Mouse (Mus musculus): Measurements from ENCODE around the gene Defb26.
A peak's percentile ranks its signal among the peaks of the same experiment; 100 is the strongest.

The Defb26 gene

DNA sequence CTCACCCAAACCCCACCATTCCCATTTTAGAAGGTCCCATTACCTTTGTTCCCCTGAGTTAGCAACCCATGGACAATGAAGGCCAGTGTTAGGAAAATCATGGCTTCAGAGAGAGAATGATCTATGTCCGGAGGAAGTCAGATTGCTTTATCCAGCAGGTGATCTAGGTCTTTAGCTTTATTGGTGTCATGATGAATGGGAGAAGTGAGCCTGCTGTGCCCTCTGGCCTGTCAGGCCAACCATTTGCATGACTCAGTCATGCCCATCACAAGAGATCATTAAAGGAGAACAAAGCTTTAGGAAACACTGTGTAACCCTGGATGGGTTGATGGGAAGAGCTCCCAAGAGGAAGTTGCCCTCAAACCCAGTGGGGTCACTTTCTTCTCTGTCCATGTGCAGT lies at the start of gene Defb26:
Gene Defb26, minus strand, starts transcription at position 101 of the 400 bp plus-strand sequence.
- no peak for DNase-seq (ENCODE audit: low spot score in 2 of 2)

DNA sequence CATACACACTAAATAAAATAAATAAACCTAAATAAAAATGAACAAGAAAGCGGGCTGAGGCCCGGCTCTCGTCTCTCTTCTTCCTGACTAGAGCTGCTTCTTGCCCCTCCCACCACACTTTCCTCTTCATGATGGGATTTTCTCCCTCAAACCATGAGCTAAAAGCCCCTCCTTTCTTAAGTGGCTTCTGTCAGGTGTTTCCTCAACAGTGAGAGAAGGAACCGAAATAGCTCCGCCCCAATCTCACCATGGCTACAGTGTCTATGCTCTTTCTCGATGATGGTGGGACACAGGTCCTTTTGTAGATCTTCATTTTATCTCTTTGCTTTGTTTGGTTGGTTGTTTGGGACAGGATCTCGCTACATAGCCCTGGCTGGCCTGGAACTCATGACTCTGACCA lies 45.2 kb upstream of the Defb26 start:
- DNase-seq (ENCODE audit: low spot score in 2 of 2), result no peak

DNA sequence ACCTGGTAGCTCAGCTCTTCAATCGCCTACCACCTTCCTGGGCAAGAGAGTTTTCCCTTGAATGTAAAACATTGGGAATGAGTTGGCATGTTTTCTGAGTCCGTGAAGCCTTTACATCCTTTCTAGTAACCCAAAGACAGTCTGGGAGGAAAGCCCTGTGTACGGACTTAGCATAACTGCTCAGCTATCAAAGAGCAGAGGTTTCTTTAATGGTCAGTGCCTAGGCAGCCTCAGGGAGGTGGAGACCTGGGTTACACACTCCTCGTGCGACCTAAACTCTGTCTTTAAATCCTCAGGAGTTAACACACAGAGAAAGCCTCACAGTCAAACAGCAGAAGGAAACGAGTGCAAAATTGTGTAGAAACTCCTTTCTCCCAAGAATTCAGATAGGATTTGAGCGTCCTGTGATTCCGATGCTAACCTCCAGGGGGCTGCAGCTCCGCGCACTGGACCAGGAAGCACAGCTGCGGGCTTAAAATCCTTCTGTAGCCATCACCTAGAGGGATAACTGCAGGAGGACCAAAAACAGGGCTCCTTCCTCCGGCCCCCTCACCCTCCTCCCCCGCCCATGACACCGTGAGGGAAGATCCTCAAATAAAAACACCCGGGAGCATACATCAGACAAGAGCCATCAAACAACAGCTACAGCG lies 42.4 kb upstream of the Defb26 start:
- DNase-seq (ENCODE audit: low spot score in 2 of 2), result no peak

- DNase-seq (ENCODE audit: low spot score in 2 of 2), result no peak
Observed at GRCm38 (mm10) chr2:152548124-152548523, 36.6 kb upstream of the Defb26 start.

DNA sequence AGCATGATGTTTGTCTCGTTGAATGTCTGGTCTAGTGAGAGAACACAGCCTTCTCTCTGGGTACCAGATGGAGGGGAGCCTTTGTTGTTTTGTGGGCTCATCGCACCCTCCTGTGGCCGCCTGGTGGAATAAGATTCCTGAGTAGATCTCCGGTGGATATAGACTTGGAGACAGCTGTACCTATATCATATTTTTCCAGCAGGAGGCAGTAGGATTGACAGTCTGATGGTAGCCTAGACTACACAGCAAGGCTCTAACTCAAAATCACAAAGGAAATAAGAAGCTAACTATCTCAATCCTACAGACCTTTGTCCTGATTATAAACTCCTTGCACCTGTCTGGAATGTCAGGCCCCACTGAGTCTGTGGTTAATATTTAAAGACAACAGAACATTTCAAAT lies 33.2 kb upstream of the Defb26 start:
- DNase-seq (ENCODE audit: low spot score in 2 of 2), result no peak

- no peak for DNase-seq (ENCODE audit: low spot score in 2 of 2)
Observed at GRCm38 (mm10) chr2:152543478-152543877, 32.0 kb upstream of the Defb26 start.

- DNase-seq (ENCODE audit: low spot score in 2 of 2), result no peak
Observed at GRCm38 (mm10) chr2:152542897-152543296, 31.4 kb upstream of the Defb26 start.

DNA sequence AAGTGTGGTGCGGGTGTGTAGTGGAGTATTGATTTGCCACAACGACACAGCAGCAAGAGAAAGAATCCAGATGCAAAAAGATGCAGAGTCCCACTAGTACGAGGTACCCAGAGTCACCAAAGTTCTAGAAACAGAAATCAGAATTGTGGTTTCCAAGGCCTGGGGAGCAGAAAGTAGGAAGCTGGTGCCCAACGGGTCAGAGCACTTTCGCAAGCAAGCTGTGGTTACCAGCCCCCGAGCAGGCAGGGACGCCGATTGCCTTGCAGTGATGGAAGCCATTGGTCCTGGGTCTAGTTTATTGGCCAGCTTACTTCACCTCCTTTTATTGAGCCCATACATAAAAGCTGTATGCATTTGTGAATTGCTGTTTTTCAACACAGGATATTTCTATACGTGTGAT lies 30.5 kb upstream of the Defb26 start:
- DNase-seq (ENCODE audit: low spot score in 2 of 2), result no peak

GRCm38 (mm10) chr2:152539944-152540710 lies 28.6 kb upstream of the Defb26 start, which contains the start of gene Defb29:
Defb29 (minus strand) TSS chr2:152540098.
- DNase-seq (ENCODE audit: low spot score in 2 of 2), result no peak

DNA sequence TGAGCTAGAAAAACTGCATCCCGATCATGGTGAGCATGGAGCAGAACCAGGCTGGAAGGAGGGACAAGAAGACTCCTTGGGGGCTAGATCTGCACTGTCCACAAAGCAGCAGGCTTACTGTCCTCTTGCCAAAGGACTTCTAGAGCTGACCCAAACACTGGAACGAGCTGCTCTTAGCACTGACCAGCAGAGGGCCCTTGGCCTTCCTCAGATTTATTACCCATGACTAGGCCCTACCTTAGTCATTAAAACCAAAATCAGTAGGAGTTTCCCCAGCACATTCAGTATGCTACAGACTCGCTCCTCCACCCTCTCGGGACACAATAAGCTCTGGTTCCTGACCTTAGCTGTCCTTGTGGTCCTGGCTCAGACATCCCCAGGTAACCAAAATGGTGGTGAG lies 6.5 kb upstream of the Defb26 start, which contains the start of gene Defb28:
Gene Defb28, plus strand, starts transcription at position 275 of the 400 bp plus-strand sequence.
- DNase-seq (ENCODE audit: low spot score in 2 of 2), result no peak

- no peak for DNase-seq (ENCODE audit: low spot score in 2 of 2)
Observed at GRCm38 (mm10) chr2:152516084-152516483, 4.6 kb upstream of the Defb26 start.

- no peak for DNase-seq (ENCODE audit: low spot score in 2 of 2)
Observed at GRCm38 (mm10) chr2:152503950-152504349, 7.5 kb downstream of the Defb26 start.

GRCm38 (mm10) chr2:152500863-152501229 lies 10.6 kb downstream of the Defb26 start:
- no peak for DNase-seq (ENCODE audit: low spot score in 2 of 2)

GRCm38 (mm10) chr2:152500204-152500862 lies 11.2 kb downstream of the Defb26 start:
- DNase-seq (ENCODE audit: low spot score in 2 of 2), result no peak

DNA sequence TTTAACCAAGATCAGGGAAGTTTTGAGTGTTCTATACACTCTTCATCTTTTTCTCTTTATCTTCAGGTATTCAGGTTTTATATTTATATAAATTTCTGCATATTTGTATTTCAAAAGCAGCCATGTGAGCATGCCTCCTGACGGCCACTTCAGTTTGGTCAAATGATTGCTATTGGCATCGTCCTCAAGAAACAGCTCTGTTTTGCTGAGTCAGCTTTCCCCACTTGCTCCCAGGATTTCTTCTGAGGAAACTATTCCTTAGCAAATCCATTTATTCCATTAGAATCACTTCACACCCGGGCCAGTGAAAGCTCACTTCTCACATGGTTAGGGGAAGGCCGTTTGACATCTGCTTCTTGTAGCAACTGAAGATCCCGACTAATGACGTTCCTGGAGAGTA lies 13.5 kb downstream of the Defb26 start:
- no peak for DNase-seq (ENCODE audit: low spot score in 2 of 2)

DNA sequence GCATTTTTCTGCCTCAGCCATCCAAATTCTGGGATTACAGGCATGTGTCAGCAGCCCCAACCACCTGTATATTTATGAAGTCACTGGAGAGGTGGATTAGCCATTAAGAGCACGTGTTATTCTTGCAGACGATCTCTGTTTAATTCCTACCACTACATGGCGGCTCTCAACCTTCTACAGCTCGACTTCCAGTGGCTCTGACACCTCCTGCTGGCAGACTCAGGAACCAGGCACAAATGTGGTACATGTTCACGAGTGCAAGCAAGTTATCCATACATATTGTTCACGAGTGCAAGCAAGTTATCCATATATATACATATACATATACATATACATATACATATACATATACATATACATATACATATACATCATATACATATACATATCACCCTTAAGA lies 18.3 kb downstream of the Defb26 start:
- no peak for DNase-seq (ENCODE audit: low spot score in 2 of 2)

DNA sequence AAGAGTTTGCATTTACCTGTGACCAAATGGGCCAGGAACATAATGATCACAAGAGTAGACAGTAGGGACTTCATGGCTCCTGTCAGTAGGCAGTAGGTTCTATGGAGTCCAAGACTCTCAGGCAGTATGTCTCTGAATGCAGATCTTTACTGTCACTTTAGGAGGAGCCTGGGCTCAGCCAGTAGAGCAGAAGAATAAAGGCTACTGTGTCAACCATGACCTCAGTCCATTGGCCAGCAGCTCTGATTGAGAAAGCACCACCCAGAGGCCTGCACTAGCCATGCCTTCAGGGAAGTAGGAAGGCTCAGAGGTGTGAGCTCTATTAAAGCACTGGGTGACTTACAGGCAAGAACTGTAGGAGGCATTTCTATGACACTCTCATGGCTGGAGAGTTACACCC lies 21.5 kb downstream of the Defb26 start, which contains the start of gene Defb22:
Gene Defb22, minus strand, starts transcription at position 101 of the 400 bp plus-strand sequence.
- DNase-seq (ENCODE audit: low spot score in 2 of 2), result no peak

DNA sequence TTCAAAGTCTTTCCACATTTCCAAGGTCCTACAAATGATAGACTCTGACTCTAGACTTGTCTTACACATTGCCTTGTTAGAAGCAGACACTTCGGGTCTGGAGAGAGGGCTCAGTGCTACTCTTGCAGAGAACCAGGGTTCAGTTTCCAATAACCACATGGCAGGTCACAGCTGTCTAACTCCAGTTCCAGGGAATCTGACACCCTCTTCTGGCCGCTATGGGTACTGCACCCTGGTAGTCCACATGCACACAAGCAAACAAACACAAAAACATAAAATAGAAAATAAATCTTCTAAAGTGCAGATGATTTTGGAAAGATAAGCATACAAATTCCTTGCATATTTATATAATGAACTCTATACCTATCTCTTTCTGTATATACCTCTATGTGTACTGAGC lies 24.5 kb downstream of the Defb26 start:
- DNase-seq (ENCODE audit: low spot score in 2 of 2), result no peak

DNA sequence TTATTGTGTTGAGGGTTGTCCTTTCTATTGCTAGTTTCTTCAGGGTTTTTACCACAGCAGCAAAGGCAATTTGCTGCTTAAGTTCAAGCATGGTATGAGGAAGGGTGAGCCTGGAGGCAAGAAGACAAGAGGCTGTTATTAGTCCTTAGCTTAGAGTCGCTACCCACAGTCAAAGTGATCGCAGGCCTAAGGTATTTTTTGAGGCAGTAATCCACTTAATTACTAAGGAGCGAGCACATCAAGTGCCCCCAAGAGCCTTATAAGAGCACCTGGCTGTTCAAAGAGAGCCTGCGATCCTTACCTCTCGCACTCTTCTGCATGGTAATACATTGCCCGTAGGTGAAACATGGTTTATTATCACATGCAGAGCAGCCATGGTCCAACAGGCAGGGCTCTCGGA lies 29.8 kb downstream of the Defb26 start:
- DNase-seq (ENCODE audit: low spot score in 2 of 2), result no peak

DNA sequence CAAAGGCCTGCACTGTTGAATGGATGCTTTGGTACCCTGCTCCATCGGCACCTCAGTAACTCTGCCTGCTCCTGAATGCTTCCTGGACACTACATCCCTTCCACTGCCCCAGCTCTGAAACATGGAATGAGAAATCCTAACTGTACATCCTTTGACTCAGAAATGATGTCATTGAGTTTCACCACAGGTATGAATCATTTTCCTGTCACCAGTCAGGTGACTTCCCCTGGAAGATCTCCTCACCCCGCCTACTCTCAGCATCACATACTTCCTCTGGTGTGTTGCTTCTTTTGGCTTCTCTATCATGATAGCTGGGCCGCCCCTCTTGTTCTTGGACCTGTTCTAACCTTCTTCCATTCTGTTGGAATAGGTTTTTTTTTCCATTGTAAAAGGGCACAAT lies 30.6 kb downstream of the Defb26 start:
- DNase-seq (ENCODE audit: low spot score in 2 of 2), result no peak

GRCm38 (mm10) chr2:152476763-152477162 lies 34.7 kb downstream of the Defb26 start, which contains the start of gene Defb20:
Defb20 (plus strand) TSS chr2:152477063.
- DNase-seq (ENCODE audit: low spot score in 2 of 2), result no peak

GRCm38 (mm10) chr2:152472434-152472833 lies 39.1 kb downstream of the Defb26 start:
- no peak for DNase-seq (ENCODE audit: low spot score in 2 of 2)

DNA sequence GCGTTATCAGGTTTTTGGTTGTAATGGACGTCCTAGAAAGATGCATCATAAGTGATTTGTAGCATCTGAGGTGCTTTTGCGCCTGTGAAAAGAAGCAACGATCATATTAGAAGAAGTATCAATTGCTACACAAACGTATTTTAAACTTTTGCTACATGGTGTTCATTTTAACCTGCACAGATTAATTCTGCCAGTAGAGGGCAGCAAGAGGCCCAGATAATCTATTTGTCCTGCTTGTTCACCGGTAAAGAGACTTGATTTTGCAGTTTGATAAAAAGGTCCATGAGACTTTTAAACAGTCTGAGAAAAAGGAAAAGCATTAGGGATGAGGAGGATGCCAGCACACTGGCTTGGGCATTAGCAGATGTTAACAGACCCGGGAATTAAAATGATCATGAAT lies 40.5 kb downstream of the Defb26 start:
- peak; percentile 16 to 31 for DNase-seq (ENCODE audit: low spot score in 2 of 2)
